Mouse (Mus musculus): ENCODE data around the gene Serinc3.

Gene Serinc3

DNA sequence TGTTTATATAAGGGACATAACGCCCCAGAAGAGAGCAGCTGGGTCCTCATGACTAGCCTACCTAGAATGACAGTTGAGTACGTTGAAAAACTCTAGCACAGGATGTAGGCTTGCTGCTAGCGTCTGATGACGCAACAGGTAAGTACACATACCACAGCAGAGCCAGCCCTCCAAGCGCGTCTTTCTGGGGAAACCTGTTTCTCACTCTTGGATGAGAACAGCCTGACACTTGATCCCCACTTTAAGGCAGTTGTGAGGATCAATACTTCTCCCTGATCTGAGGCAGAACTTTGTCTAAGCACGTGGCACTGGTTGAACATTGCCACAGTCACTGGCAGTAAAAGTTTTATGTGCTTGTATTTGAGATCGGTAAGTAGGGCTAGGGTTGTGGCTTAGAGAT is 24.5 kb downstream of the Serinc3 start:
- DNase-seq = no peak

GRCm38 (mm10) chr2:163617874-163618273 is 27.1 kb downstream of the Serinc3 start:
- DNase-seq = no peak

DNA sequence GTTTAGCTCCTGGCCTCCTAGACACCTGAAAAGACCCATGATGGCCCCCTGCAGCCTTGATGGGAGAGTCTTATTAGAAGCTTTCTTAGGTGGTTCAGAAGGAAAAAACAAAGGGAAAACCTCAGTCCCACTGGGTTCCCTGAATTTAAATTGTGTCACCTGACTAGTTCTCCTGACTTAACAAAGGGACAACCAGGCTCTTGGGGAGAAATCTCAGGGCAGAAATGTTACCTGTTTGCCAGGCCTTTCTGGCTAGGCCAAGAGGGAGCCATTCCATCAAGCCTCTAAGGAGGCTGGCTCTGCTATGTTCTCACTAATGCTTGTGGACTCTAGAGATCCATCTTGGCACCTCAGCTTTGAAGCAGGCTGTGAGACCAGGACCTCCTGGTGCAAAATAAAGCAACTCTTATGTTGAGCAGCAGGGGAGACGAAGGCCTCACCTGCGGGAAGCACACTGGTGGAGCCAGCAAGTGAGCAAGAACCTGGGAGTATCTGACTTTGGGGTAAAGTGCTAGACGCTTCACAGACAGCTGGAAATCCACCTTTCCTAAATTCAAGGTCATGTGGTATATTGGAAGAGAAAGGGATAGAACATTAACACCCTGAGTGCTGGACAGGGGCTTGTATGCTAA is 27.6 kb downstream of the Serinc3 start:
- no peak for DNase-seq

GRCm38 (mm10) chr2:163616652-163617227 is 28.2 kb downstream of the Serinc3 start:
- DNase-seq = no peak

DNA sequence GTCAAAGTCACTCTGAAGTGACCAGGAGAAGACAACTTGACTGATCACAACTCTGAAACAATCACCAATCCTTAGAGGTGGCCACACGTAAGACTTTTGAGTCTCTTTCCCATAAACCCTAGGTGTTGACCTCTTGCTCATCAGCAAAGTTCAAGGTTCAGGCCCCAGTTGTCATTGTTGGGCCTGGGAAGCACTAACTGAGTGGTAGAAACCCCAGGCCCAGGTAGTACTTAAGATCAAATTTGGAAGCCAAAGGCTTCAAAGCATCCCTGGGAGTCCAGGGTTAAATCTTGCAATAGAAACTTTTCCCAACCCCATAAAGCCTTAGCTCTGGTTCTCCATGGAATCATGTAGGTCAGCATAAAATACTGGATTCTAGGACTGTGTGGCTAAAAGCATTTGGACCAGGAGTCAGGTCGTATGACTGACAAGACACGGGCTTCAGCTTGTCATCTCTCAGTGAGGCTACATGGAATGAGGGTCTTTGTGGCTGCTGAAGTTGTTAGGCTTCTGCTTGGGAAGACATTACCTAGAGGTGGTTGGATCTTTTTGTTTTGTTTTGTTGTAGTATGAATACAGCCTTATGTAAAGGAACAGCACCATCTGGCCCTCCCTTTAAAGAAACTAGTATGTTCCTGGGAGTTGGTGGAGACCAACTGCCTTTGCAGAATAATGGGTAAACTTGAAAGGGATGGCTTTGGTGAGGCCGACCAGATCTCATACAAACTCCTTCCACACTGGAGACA is 28.9 kb downstream of the Serinc3 start:
- no peak for DNase-seq

DNA sequence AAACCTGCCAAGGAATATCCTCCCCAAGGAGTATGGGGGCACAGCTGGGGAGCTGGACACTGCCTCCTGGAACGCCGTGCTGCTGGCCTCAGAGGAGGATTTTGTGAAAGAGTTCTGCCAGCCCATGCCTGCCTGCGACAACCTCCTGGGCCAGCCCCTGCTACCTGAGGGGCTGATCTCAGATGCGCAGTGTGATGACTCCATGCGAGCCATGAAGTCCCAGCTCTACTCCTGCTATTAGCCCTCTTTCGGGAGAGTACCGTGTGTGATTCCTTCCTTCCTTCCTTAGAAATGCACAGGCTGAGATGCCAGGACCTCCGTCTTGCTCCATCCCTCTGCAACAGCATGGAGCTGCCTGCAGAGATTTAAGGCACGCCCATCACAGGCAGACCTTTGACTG is 29.5 kb downstream of the Serinc3 start:
- no peak for DNase-seq

- DNase-seq = no peak
These were observed 30.9 kb downstream of the Serinc3 start for GRCm38 (mm10) chr2:163613990-163614389.

GRCm38 (mm10) chr2:163613206-163613605 is 31.7 kb downstream of the Serinc3 start:
- DNase-seq = no peak

- DNase-seq = no peak
These were observed 33.8 kb downstream of the Serinc3 start for GRCm38 (mm10) chr2:163611176-163611575.

DNA sequence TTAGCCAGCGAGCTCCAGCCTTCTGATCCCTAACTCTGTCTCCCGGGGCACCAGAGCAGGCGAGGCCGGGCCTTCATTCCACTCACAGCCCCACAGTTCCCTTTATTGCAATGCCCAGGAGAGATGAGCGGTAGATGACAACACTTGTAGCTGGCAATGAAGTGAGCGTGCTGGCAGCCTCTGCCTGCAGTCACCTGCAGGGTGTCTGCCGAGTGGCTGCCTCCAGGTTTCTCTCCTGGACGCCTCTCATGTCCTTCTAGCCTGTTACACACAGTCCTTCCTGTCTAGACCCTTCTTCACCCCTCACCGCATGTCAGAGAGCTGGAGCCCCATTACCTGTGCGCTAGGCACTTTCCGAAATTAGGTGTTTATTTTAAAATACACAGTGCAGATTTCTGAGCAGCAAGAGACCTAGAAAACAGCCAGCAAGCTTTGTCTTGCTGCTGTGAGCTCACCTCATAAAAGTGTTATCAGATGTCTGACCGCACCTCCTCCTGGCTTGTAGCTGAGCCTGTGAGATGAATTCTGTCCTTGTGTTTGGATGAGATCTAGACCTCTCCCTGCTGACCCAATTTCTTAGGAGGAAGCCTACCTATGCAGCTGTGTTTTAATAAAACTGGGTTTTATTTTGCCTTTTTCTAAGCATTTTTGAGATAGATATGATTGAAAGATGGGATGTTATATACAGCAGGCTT is 35.5 kb downstream of the Serinc3 start:
- DNase-seq = peak; percentile 41 to 54

GRCm38 (mm10) chr2:163608008-163608407 is 36.9 kb downstream of the Serinc3 start:
- DNase-seq = no peak

DNA sequence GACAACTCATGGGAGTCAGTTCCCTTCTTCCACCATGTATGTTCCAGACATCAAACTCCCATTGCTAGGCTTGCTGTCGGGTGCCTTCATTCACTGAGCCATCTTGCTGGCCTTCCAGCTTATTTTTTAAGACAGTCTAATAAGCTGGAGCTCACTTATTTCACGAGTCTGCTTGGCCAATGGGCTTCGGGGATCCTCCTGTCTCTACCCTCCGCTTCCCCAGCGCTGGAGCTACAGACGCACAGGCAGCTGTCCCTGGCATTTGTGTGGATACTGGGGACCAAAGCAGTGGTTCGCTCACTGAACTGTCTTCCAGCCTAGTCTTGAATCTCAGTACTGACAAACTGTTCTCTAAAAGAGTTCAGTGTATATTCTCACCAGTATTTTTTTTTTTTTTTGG is 38.8 kb downstream of the Serinc3 start:
- DNase-seq = no peak

DNA sequence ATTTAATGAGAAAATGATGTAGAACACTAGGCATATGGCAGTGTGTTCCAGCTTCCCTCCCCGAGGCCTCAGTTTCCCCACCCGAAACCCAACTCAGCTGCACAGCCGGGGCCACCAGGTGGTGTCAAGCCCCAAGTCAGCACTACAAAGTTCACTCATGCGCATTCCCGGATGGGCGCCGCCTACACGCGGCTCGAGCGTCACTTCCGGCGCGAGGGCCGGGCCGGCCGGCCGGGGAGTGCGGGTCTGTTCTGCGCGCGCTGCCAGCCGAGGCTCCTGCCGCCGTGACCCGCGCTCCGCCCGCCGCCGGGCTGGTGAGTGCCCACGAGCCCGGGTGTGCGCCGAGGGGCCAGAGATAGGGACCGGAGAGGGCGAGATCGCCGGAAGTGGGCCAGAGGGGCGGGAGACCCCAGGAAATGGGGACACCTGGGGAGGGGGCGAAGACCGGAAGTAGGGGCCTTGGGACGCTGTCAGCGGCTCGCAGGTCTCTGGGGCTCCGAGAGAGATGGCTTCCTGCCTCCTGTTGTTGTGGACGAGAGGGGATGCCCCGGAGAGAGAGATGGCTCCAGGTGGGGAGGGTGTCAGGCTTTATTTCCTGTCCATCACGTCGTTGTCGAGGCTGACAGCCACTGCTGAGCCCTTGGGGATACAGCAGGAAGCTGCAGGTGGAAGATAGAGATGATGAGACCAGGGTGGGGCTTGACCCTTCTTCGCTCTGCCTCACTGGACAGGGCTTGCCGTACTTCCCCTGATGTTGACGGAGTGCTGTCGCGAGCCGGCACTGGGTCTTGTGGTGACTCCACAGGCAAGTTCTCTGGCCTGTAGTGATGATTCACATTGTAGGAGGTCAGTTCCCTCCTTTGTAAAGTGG is 42.6 kb downstream of the Serinc3 start, which contains the start of gene Ttpal:
Gene Ttpal (plus strand): TSS at position 214 of the 871 bp plus-strand sequence.
- DNase-seq = peak; percentile 85 to 87

- no peak for DNase-seq
These were observed 43.2 kb downstream of the Serinc3 start for GRCm38 (mm10) chr2:163601712-163602100.

DNA sequence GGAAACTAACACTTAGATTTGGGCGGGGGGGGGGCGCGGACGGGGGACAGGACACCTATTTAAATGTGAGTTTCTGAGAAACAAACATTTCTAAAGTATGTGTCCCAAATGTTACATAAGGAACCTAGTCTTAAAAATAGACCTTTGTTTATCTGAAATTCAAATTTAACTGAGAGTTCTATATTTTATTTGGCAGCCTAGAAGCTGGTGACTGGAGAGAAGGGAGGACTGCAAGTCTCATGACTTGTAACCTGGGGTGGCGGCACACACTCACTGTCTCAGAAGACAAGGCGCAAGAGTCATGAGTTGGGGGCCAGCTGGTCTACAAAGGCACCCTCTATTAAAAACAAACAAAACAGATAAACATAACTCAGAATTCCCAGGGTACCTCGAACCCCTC is 43.9 kb downstream of the Serinc3 start:
- no peak for DNase-seq

DNA sequence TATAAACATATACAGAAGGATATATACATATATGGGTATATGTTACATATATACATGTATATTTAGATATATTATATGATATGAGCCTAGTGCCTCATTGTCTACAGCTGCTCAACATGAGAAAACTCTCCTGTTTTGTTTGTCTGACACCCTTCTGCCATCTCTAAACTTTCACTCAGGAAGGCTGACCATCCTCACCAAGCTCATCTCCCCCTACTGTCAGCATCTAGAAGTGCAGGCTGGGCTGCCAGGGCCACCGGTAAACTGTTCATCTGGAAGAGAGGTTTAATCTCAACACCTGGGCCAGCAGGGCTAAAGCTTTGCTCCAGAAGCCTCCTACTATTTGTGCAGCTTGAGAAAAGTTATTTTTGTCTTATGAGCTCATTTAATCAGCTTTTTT is 45.7 kb downstream of the Serinc3 start:
- peak; percentile 72 to 74 for DNase-seq

DNA sequence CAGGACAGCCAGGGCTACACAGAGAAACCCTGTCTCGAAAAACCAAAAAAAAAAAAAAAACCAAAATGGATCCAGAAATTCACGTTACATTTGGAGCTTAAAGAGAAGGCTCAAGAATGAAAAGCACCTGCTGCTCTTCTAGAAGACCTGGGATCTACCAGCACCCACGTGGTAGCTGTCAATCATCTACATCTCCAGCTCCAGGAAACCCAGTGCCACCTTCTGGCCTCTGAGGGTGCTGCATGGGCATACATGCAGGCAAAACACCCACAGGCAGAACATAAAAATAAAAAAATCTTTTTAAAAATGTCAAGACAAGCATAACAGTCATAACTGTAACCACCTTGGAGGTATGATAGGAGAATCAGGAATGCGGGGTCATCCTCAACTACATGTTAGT is 47.3 kb downstream of the Serinc3 start:
- DNase-seq = peak; percentile 24 to 29

GRCm38 (mm10) chr2:163596873-163597155 is 48.1 kb downstream of the Serinc3 start:
- no peak for DNase-seq

GRCm38 (mm10) chr2:163596057-163596872 is 48.7 kb downstream of the Serinc3 start:
- no peak for DNase-seq

GRCm38 (mm10) chr2:163595119-163595518 is 49.8 kb downstream of the Serinc3 start:
- no peak for DNase-seq

DNA sequence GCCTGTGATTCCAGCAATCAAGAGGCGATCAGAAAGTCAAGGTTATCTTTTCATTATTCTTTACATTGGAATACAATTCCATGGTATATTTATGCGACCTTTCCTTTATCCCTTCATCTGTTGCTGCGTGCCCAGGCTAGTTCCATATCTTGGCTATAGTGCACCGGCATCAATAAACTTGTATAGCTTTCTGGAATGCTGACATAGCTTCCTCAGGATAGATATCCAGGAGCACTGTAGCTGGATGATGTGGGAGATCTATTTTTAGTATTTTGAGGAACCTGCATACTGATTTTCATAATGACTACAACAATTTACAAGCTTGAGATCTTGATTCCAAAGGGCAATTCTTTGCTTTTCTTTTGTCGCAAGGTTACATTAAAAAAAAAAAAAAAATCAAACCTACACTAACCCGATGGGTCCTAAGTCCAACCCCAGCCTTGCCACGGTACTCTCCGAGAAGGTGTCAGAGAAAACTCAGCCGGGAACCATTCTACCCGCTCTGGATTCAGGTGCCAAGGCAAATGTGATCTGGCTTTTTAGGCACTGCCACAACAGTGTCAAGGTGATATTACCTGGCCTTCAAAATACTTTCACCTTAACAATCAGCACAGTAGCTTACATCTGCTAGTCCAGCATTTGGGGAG is 51.2 kb downstream of the Serinc3 start:
- no peak for DNase-seq
